Mouse (Mus musculus) hindbrain, embryonic 13.5 days (tissue): ENCODE data around the gene Ern1. TPM values are rescaled to one million over a fixed set of nuclear protein-coding genes. Genes with fewer than 3 reads are reported as not detected.

ENCODE experiments used
- ATAC-seq: fragments of 200-750 bp; cut with Nextera tagmentation; 2 replicates; pipeline ENCODE4 v1.8.0; 2017; ENCODE audit warnings: moderate TSS enrichment; ENCODE audit not compliant: low FRiP score
- H3K27ac ChIP-seq: fragments of 300-500 bp; sonication (generic); 2 replicates; pipeline ENCODE4 v1.5.1; 2015; ENCODE audit warnings: inconsistent platforms, mild to moderate bottlenecking, moderate library complexity
- H3K27me3 ChIP-seq: fragments of 300-500 bp; sonication (generic); 2 replicates; pipeline ENCODE4 v1.6.1; 2015; ENCODE audit warnings: mild to moderate bottlenecking, inconsistent platforms
- H3K36me3 ChIP-seq: fragments of 300-500 bp; sonication (generic); 2 replicates; pipeline ENCODE4 v1.6.1; 2015; ENCODE audit warnings: mild to moderate bottlenecking, inconsistent platforms
- H3K4me1 ChIP-seq: fragments of 300-500 bp; sonication (generic); replicated peaks from 2 replicates; pipeline ENCODE4 v1.6.1; 2015; ENCODE audit warnings: inconsistent platforms
- H3K4me2 ChIP-seq: fragments of 300-500 bp; sonication (generic); 2 replicates; pipeline ENCODE4 v1.6.1; 2015; ENCODE audit warnings: inconsistent platforms, mild to moderate bottlenecking, moderate library complexity
- H3K4me3 ChIP-seq: fragments of 300-500 bp; sonication (generic); 2 replicates; pipeline ENCODE4 v1.5.1; 2015; ENCODE audit warnings: mild to moderate bottlenecking, inconsistent platforms
- H3K9ac ChIP-seq: fragments of 300-500 bp; sonication (generic); 2 replicates; pipeline ENCODE4 v1.6.1; 2015; ENCODE audit warnings: mild to moderate bottlenecking, inconsistent platforms
- H3K9me3 ChIP-seq: fragments of 300-500 bp; sonication (generic); 2 replicates; pipeline ENCODE4 v1.6.1; 2016; ENCODE audit warnings: inconsistent platforms
- WGBS: fragments of 180-500 bp; shearing (Covaris S2); methylation state at CpG from one replicate; pipeline ENCODE4 v1.1.7; 2015; 5-methylcytosine and 5-hydroxymethylcytosine counted together
- polyA plus RNA-seq: library from polyadenylated mRNA; unstranded; fragments of >200 nt; fragmentation: Nextera tagmentation; extraction: Ambion mirVana; gene quantifications from 2 replicates; pipeline ENCODE4 v1.2.1, GENCODE M21; 2015

Gene Ern1
- polyA plus RNA-seq, 1 experiment from 2014 or later = 6.1 TPM

DNA sequence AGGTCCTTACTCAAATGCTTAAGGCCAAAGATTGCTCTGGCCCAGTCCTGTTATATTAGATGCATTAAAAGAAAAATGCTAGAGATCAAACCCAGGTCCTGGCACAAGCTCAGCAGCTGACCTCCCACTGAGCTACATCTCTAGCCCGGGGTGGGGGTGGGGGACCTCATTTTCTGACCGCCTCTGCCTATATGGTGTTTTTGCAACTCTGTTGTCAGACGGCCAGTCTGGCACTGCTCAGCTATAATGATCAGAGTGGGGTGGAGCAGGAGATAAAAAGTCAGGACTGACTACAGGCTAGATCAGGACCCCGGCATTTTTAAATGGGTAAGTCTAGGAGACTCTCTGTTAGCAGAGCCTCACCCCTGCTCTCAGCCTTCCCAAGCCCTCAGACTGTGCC lies 30.7 kb upstream of the Ern1 start:
- H3K9me3 ChIP-seq = no peaks in the 10 kb centered on the region
- 38% methylated on average over 4 of the region's 4 CpGs for WGBS
- ATAC-seq = no peak
- no peaks in the 10 kb centered on the region for H3K36me3 ChIP-seq
- H3K9ac ChIP-seq = no peak overlapping the region
- no peak overlapping the region for H3K4me2 ChIP-seq
- no peaks in the 10 kb centered on the region for H3K27me3 ChIP-seq
- H3K27ac ChIP-seq = no peak overlapping the region
- H3K4me3 ChIP-seq = no peak overlapping the region
- peaks cover 50% of the 10 kb centered on the region for H3K4me1 ChIP-seq

DNA sequence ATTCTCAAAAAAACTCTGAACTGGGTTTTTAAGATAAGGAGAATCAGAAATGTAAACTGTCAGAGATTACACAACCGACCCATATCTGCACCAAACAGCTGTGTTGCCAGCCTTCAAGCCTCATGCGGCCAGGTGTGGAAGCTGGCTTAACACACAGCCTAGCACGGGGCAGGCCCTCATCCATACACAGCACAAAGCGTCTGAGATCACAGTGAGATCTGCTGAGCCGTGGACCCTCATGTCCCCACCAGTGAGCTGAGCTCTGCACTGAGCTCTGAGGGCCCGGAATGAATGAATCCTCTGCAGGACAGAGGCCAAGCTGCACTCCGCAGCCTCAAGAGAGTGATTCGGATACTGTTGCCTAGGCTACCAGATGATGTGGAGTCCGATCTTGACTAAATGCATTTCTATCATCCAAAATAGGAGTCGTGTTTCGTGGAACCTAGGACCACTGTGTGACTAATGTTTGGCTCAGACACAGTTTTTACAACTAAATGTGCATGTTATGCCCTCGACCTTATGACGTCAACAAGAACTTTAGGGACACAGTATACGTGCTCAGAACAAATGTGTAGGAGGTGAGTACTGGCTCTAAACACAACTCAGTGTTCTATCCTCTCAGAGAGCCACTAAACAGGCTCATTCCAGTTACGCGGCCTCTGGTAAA lies 27.6 kb upstream of the Ern1 start:
- WGBS = 60% methylated on average over 16 of the region's 16 CpGs
- no peaks in the 10 kb centered on the region for H3K27me3 ChIP-seq
- peaks cover 19% of the 10 kb centered on the region for H3K36me3 ChIP-seq
- no peaks in the 10 kb centered on the region for H3K9me3 ChIP-seq
- peak overlapping the region; percentile 24 for H3K27ac ChIP-seq
- peak overlapping the region; percentile 55 for H3K9ac ChIP-seq
- no peak for ATAC-seq
- no peak overlapping the region for H3K4me3 ChIP-seq
- H3K4me2 ChIP-seq = no peak overlapping the region
- H3K4me1 ChIP-seq = peaks cover 35% of the 10 kb centered on the region

DNA sequence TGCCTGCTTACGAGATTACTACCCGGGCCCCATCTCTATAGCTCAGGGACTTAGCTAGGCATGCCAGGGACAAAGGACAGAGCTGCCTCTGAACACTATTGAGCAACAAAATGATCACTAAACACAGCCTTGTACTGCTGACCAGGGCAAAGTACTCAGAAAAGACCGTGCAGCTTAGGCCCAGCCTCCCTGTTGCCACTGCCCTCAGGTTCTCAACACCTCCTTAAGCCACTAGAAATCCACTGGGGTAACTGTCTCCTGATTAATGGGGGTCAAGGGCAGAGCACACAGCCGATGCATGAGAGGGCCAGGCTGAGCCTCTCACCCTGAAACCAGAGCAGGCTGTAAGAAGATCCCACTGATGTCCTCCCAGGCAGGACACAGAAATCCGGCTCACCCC lies 26.8 kb upstream of the Ern1 start:
- Histone ChIP-seq H3K27me3 (no peaks in the 10 kb centered on the region), H3K4me3 (no peak overlapping the region), H3K36me3 (peaks cover 24% of the 10 kb centered on the region), H3K9ac (peak overlapping the region; percentile 55; the same call in 1 of the 2 replicates), H3K27ac (no peak overlapping the region), H3K9me3 (no peaks in the 10 kb centered on the region), H3K4me2 (no peak overlapping the region), H3K4me1 (peaks cover 29% of the 10 kb centered on the region)
- no peak for ATAC-seq
- WGBS = 66% methylated on average over 5 of the region's 5 CpGs

DNA sequence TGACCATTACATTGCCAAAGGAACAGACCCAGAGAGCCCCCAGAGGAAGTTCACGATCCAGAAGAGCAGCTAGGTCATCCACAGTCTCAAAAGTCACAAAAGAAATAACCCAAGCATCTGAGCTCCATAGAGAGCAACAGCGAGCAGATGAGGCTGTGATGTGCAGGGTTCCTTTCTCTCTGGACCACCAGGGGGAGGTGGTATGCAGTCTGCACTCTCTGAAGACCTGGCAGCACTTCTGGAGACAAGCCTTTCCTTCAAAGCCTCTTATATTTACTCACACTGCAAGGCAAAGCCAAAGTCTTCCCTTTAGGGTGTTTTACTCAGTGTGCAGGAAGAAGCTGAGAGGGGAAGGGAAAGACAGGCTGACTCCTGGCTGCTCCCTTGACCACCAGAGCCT lies 25.5 kb upstream of the Ern1 start:
- Histone ChIP-seq H3K4me3 (no peak overlapping the region), H3K4me2 (no peak overlapping the region), H3K4me1 (peaks cover 22% of the 10 kb centered on the region), H3K36me3 (peaks cover 37% of the 10 kb centered on the region), H3K27me3 (no peaks in the 10 kb centered on the region), H3K9me3 (no peaks in the 10 kb centered on the region), H3K9ac (peak overlapping the region; percentile 36; the same call in 1 of the 2 replicates), H3K27ac (no peak overlapping the region)
- 34% methylated on average over 2 of the region's 2 CpGs for WGBS
- ATAC-seq = no peak

DNA sequence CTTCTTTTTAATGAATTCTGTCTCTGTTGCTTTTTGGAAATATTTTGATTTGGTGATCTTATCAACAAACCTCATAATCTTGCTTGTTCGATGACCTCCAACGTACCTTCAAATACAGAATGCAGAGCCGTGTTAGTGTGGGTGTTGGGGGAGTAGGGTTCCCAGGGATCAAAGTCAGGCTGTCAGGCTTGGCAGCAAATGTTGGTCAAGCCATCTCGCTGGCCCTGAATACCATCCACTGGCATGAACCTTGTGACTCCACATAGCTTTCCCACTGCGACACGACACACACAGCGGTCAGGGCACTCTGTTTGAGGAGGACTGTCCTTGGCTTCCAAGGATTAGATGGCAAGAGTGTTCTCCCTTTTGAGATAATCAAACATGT lies 24.3 kb upstream of the Ern1 start:
- 95% methylated on average over 7 of the region's 7 CpGs for WGBS

DNA sequence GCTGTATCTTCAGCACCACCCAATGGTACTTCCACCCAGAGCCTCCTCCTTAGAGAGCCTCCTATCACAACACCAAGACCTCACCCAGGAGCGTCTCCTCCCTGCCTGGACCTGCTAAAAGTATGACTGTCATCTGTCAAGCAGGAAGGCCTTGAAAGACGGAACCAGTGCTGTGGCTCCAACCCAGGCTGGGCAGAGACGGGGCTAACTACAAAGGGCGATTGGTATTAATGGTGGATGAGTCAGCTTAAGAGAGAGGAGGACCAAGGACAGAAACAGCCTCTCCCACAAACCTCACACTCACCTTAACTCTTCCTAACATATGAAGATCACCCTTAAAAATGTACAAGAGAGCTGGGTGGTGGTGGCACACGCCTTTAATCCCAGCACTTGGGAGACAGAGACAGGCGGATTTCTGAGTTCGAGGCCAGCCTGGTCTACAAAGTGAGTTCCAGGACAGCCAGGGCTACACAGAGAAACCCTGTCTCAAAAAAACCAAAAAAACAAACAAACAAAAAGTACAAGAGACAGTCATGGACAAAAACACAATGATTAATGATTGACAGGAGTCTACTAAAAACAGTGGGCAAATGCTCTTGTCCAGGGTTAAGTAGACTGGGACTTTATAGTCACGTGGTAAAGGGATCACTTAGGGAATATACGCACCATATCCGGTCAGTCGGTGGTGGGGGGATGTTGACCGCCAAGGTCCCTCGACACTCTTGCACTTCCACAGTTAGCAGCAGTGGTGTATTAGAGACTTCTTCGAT lies 23.8 kb upstream of the Ern1 start:
- ATAC-seq = no peak
- no peaks in the 10 kb centered on the region for H3K27me3 ChIP-seq
- no peak overlapping the region for H3K4me2 ChIP-seq
- peaks cover 44% of the 10 kb centered on the region for H3K36me3 ChIP-seq
- WGBS = 93% methylated on average over 14 of the region's 14 CpGs
- H3K9me3 ChIP-seq = no peaks in the 10 kb centered on the region
- no peak overlapping the region for H3K4me3 ChIP-seq
- peaks cover 20% of the 10 kb centered on the region for H3K4me1 ChIP-seq
- no peak overlapping the region for H3K27ac ChIP-seq
- no peak overlapping the region for H3K9ac ChIP-seq

More for the DNA sequence above, 24.3 kb upstream of the Ern1 start:
- H3K4me3 ChIP-seq = no peak overlapping the region
- H3K9ac ChIP-seq = no peak overlapping the region
- no peaks in the 10 kb centered on the region for H3K27me3 ChIP-seq
- no peak for ATAC-seq
- H3K4me2 ChIP-seq = no peak overlapping the region
- H3K9me3 ChIP-seq = no peaks in the 10 kb centered on the region
- H3K27ac ChIP-seq = no peak overlapping the region
- H3K36me3 ChIP-seq = peaks cover 39% of the 10 kb centered on the region
- peaks cover 20% of the 10 kb centered on the region for H3K4me1 ChIP-seq

DNA sequence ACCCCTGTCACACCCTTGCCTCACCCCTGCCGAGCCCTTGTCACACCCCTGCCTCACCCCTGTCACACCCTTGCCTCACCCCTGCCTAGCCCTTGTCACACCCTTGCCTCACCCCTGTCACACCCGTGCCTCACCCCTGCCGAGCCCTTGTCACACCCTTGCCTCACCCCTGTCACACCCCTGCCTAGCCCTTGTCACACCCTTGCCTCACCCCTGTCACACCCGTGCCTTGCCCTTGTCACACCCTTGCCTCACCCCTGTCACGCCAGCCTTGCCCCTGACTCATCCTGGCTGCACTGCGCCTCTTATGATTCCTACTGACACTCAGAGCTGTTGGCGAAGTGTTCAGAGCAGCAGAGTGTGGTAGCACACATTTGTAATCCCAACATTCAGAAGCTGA lies 20.0 kb upstream of the Ern1 start:
- 90% methylated on average over 7 of the region's 7 CpGs for WGBS
- Histone ChIP-seq H3K36me3 (peaks cover 49% of the 10 kb centered on the region), H3K4me1 (no peaks in the 10 kb centered on the region), H3K4me3 (no peak overlapping the region), H3K9me3 (no peaks in the 10 kb centered on the region), H3K4me2 (no peak overlapping the region), H3K27me3 (no peaks in the 10 kb centered on the region), H3K27ac (no peak overlapping the region), H3K9ac (no peak overlapping the region)
- no peak for ATAC-seq

DNA sequence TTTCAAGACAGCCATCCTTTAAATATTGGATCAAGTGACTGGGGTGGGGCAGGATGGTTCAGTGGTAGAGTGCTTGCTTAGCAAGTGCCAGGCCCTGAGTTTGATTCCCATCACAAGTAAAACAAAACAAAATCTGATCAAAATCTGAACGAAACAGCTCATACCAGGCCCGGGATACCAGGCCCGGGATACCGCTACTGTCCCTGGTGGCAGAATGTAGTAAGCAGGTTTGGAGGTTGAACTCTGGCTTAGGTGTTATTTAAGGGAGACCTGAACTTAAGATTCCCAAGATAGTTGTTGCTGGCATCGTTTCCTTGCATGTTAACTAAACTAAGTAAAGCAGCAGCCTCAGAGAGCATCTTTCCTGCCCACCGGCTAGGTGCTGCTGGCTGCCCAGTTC lies 18.6 kb upstream of the Ern1 start:
- H3K9me3 ChIP-seq = no peaks in the 10 kb centered on the region
- no peak overlapping the region for H3K4me2 ChIP-seq
- H3K27me3 ChIP-seq = no peaks in the 10 kb centered on the region
- no peak overlapping the region for H3K27ac ChIP-seq
- H3K36me3 ChIP-seq = peaks cover 39% of the 10 kb centered on the region
- 86% methylated on average over 6 of the region's 6 CpGs for WGBS
- H3K4me1 ChIP-seq = peaks cover 9% of the 10 kb centered on the region
- H3K4me3 ChIP-seq = no peak overlapping the region
- no peak overlapping the region for H3K9ac ChIP-seq
- ATAC-seq = no peak

DNA sequence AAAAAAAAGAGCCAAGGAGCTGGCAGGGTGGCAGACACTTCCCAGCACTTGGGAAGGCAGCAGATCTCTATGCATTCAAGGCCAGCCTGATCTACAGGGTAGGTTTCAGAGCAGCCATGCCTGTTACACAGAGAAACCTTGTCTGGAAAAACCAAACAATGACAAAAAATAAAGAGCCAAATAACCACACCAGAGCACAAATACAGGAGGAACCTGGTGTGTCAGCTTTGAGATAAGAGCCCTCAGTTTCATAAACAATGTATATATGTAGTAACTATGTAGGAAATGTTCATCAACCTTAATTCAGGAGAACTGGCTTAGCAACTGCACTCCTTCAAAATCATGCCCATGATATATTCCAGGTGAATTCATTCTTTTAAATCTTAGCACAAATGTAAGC lies 16.5 kb upstream of the Ern1 start:
- Histone ChIP-seq H3K4me2 (no peak overlapping the region), H3K36me3 (peaks cover 22% of the 10 kb centered on the region), H3K9me3 (no peaks in the 10 kb centered on the region), H3K9ac (no peak overlapping the region), H3K4me3 (no peak overlapping the region), H3K4me1 (peaks cover 9% of the 10 kb centered on the region), H3K27me3 (no peaks in the 10 kb centered on the region), H3K27ac (no peak overlapping the region)
- ATAC-seq = no peak

DNA sequence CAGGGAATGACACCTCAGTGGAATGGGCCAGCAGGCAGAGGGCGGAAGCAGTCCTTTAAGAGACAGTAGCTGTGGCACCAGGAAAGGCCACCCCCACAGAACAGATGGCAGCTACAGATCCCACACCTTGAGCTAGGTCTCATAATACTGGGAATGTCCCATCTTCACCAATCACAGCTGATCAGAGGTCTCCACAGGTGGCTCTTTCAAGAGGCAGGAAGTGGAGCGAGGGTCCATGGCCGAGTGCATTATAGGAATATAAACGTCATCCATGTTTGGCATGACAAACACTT lies 15.7 kb upstream of the Ern1 start:
- H3K27ac ChIP-seq = peak overlapping the region; percentile 44; the same call in 1 of the 2 replicates
- no peaks in the 10 kb centered on the region for H3K9me3 ChIP-seq
- H3K4me2 ChIP-seq = no peak overlapping the region
- WGBS = 82% methylated on average over 4 of the region's 4 CpGs
- no peak for ATAC-seq
- no peak overlapping the region for H3K9ac ChIP-seq
- peaks cover 9% of the 10 kb centered on the region for H3K4me1 ChIP-seq
- peaks cover 14% of the 10 kb centered on the region for H3K36me3 ChIP-seq
- H3K27me3 ChIP-seq = no peaks in the 10 kb centered on the region
- H3K4me3 ChIP-seq = no peak overlapping the region

DNA sequence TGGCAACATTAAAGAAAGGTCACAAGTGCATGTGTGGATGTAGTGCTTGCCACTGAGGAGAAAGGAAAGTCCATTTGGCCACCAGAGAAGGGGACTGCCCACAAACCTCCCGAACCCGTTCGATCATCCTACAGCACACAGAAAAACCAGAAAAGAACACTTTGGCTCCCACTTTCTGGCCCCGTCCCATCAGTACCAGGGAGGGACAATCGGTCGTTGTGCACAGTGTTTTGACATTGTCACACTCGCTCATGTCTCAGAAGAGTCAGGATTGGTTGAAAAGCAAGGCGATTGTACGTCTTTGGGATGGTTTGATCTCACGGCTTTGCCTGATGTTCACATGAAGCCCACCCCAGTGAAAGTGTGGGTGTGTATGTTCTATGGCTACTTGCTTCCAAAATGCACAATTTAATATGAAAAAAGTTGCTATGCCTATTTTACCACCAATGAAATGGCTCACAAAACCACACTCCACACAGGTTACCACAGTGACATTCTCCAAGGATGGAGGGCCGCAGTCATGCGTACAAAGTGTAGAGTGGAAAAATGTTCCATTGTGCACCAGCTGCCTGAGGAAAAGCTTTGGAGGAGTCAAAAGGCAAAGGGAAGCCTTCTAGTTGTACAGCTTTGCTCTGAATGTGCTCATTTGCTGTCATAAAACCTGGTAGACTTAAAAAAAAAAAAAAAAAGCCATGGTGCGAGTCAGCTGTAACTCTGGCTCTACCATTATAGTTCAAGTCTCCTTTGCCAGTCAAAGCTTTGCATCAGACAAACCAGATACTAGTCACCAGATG lies 15.2 kb upstream of the Ern1 start:
- peak overlapping the region; percentile 44 for H3K27ac ChIP-seq
- 70% methylated on average over 13 of the region's 13 CpGs for WGBS
- ATAC-seq = no peak
- no peak overlapping the region for H3K4me3 ChIP-seq
- no peaks in the 10 kb centered on the region for H3K27me3 ChIP-seq
- H3K36me3 ChIP-seq = peaks cover 10% of the 10 kb centered on the region
- H3K9me3 ChIP-seq = no peaks in the 10 kb centered on the region
- no peak overlapping the region for H3K4me2 ChIP-seq
- no peak overlapping the region for H3K9ac ChIP-seq
- peaks cover 9% of the 10 kb centered on the region for H3K4me1 ChIP-seq

DNA sequence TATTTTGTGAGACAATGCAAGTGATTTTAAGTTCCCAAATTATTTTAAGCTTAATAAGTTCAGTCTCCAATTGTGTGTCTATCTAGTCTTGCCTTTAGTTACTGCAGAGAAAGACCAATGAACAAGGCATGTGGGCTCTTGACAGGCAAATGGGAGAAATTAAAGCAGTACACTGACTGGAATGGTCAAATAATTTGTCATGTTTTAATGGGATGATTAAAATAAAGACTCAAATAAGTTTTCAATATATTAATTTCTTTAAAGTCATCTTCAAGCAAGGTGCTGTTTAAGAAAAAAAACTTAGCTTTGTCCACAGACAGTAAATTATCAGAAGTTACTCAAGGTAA lies 14.5 kb upstream of the Ern1 start:
- Histone ChIP-seq H3K9ac (peak overlapping the region; percentile 100), H3K27ac (0 out of 2 replicates have a peak overlapping the region, but pooled peaks have one; percentile 98), H3K9me3 (no peaks in the 10 kb centered on the region), H3K4me3 (peak overlapping the region; percentile 70; the same call in 1 of the 2 replicates), H3K4me2 (peak overlapping the region; percentile 77), H3K27me3 (no peaks in the 10 kb centered on the region), H3K36me3 (peaks cover 10% of the 10 kb centered on the region), H3K4me1 (peaks cover 9% of the 10 kb centered on the region)
- no peak for ATAC-seq
